In genomic region chr1:134061915-134062314, GRCm38 (mm10) we compare ENCODE assay signal across 8 mouse cellular contexts. TPM values are rescaled to one million over a fixed set of nuclear protein-coding genes. Genes with fewer than 3 reads are reported as not detected.
A peak's percentile ranks its signal among the peaks of the same experiment; 100 is the strongest.
DNase-seq lines count a peak whose midpoint lies in the region; ATAC-seq and TF ChIP-seq lines count a peak whose summit lies in the region.

No protein-coding gene starts in this region.

- ATAC-seq in intestine, embryonic 16.5 days, result no peak
- ATAC-seq in neural tube, embryonic 12.5 days (ENCODE audit: low FRiP score, low read depth), result no peak

- H3K27ac ChIP-seq in layer of hippocampus, adult 2 months, result peak overlapping the region; percentile 99
- peak overlapping the region; percentile 94 for H3K27ac ChIP-seq in forebrain, embryonic 10.5 days
- H3K27ac ChIP-seq in intestine, embryonic 16.5 days (ENCODE audit: low read length), result peak overlapping the region; percentile 98
- H3K27ac ChIP-seq in neural tube, embryonic 12.5 days, result peak overlapping the region; percentile 95

- no peaks in the 10 kb centered on the region for H3K27me3 ChIP-seq in forebrain, embryonic 10.5 days (ENCODE audit: poor library complexity, severe bottlenecking)
- H3K27me3 ChIP-seq in intestine, embryonic 16.5 days (replicated peaks; ENCODE audit: control insufficient read depth, insufficient read depth, low read length), result no peaks in the 10 kb centered on the region
- H3K27me3 ChIP-seq in neural tube, embryonic 12.5 days (replicated peaks), result no peaks in the 10 kb centered on the region

- no peaks in the 10 kb centered on the region for H3K9me3 ChIP-seq in forebrain, embryonic 10.5 days
- no peaks in the 10 kb centered on the region for H3K9me3 ChIP-seq in intestine, embryonic 16.5 days (ENCODE audit: control insufficient read depth, low read length)
- H3K9me3 ChIP-seq in neural tube, embryonic 12.5 days, result no peaks in the 10 kb centered on the region

- H3K4me1 ChIP-seq in forebrain, embryonic 10.5 days, result peaks cover 82% of the 10 kb centered on the region
- H3K4me1 ChIP-seq in intestine, embryonic 16.5 days (ENCODE audit: control insufficient read depth, insufficient read depth, low read length), result peaks cover 68% of the 10 kb centered on the region
- peaks cover 77% of the 10 kb centered on the region for H3K4me1 ChIP-seq in neural tube, embryonic 12.5 days

- no peaks in the 10 kb centered on the region for H3K36me3 ChIP-seq in forebrain, embryonic 10.5 days (replicated peaks)
- no peaks in the 10 kb centered on the region for H3K36me3 ChIP-seq in intestine, embryonic 16.5 days (ENCODE audit: control insufficient read depth, insufficient read depth, low read length)
- no peaks in the 10 kb centered on the region for H3K36me3 ChIP-seq in neural tube, embryonic 12.5 days

- no peak overlapping the region for H3K4me3 ChIP-seq in layer of hippocampus, adult 2 months
- peak overlapping the region; percentile 52 for H3K4me3 ChIP-seq in forebrain, embryonic 10.5 days
- H3K4me3 ChIP-seq in intestine, embryonic 16.5 days (ENCODE audit: low read length), result no peak overlapping the region
- H3K4me3 ChIP-seq in neural tube, embryonic 12.5 days, result no peak overlapping the region

- H3K4me2 ChIP-seq in intestine, embryonic 16.5 days (ENCODE audit: low read depth, low read length), result peak overlapping the region; percentile 85; the same call in 1 of the 2 replicates
- peak overlapping the region; percentile 70 for H3K4me2 ChIP-seq in neural tube, embryonic 12.5 days (replicated peaks)

- WGBS in forebrain, embryonic 10.5 days, result 30% methylated on average over 3 of the region's 3 CpGs
- 69% methylated on average over 3 of the region's 3 CpGs for WGBS in intestine, embryonic 16.5 days
- WGBS in neural tube, embryonic 12.5 days, result 36% methylated on average over 3 of the region's 3 CpGs

- no peak for DNase-seq in layer of hippocampus, adult 2 months (ENCODE audit: low spot score in 2 of 2)
- no peak for DNase-seq in layer of hippocampus, postnatal 10 days (ENCODE audit: low spot score in 2 of 2)
- DNase-seq in forebrain, embryonic 10.5 days (ENCODE audit: extremely low spot score, low spot score), result peak; percentile 25
- DNase-seq in cerebellum, adult 9-11 months, result no peak
- no peak for DNase-seq in gastrocnemius, postnatal 14 days
- no peak for DNase-seq in frontal cortex, postnatal 10 days (ENCODE audit: low spot score in 2 of 2)

- 0 out of 2 replicates have a peak overlapping the region, but pooled peaks have one; percentile 4 for H3K9ac ChIP-seq in intestine, embryonic 16.5 days (ENCODE audit: low read depth, low read length)
- H3K9ac ChIP-seq in neural tube, embryonic 12.5 days, result 0 out of 2 replicates have a peak overlapping the region, but pooled peaks have one; percentile 54

- intact Hi-C loops in gastrocnemius, postnatal 14 days (cut with DNase I; ENCODE audit: low total_unique reads), result no loop called here

- TF ChIP-seq CTCF in layer of hippocampus, adult 2 months (conservative IDR thresholded peaks at IDR 0.05), result no peak

RNA-seq across cellular contexts. Expression of gene Btg2, which starts 17.0 kb away (rescaled TPM):
- total RNA-seq in layer of hippocampus, adult 2 months (2021), result 10 to 100 TPM; 17.2 to 22.0 TPM
- 10 to 100 TPM; 13.1 to 14.3 TPM for total RNA-seq in layer of hippocampus, postnatal 10 days (2021)
- 64.6 and 68.6 TPM in 2 replicates for polyA plus RNA-seq in forebrain, embryonic 10.5 days (2016; fragmentation: Nextera tagmentation; extraction: Ambion mirVana)
- polyA plus RNA-seq in intestine, embryonic 16.5 days (2015; fragmentation: Nextera tagmentation; extraction: Ambion mirVana), result 42.9 and 43.2 TPM in 2 replicates
- 114 and 120 TPM in 2 replicates for polyA plus RNA-seq in neural tube, embryonic 12.5 days (2016; fragmentation: Nextera tagmentation; extraction: Ambion mirVana)
- 10 to 100 TPM; 19.7 to 44.2 TPM for total RNA-seq in gastrocnemius, postnatal 14 days (2021)

RNA-seq across cellular contexts. Expression of gene Fmod, which starts 24.9 kb away (rescaled TPM):
- total RNA-seq in layer of hippocampus, adult 2 months (2021), result 1 to 10 TPM; 6.0 to 7.4 TPM
- total RNA-seq in layer of hippocampus, postnatal 10 days (2021), result 1 to 10 TPM; 5.3 to 9.5 TPM
- 1.3 TPM in 2 replicates for polyA plus RNA-seq in forebrain, embryonic 10.5 days (2016; fragmentation: Nextera tagmentation; extraction: Ambion mirVana)
- polyA plus RNA-seq in intestine, embryonic 16.5 days (2015; fragmentation: Nextera tagmentation; extraction: Ambion mirVana), result 8.7 and 8.8 TPM in 2 replicates
- 16.8 and 20.5 TPM in 2 replicates for polyA plus RNA-seq in neural tube, embryonic 12.5 days (2016; fragmentation: Nextera tagmentation; extraction: Ambion mirVana)
- 100 to 1,000 TPM; 197 to 203 TPM for total RNA-seq in gastrocnemius, postnatal 14 days (2021)

RNA-seq across cellular contexts. Expression of gene Chit1, which starts 49.1 kb away (rescaled TPM):
- under 1 TPM in 1 of 2 experiments, not detected in 1; 0.20 TPM for total RNA-seq in layer of hippocampus, adult 2 months (2021)
- under 1 TPM; 0.51 to 0.53 TPM for total RNA-seq in layer of hippocampus, postnatal 10 days (2021)
- not detected in 2 replicates for polyA plus RNA-seq in forebrain, embryonic 10.5 days (2016; fragmentation: Nextera tagmentation; extraction: Ambion mirVana)
- polyA plus RNA-seq in intestine, embryonic 16.5 days (2015; fragmentation: Nextera tagmentation; extraction: Ambion mirVana), result not detected in 2 replicates
- polyA plus RNA-seq in neural tube, embryonic 12.5 days (2016; fragmentation: Nextera tagmentation; extraction: Ambion mirVana), result 0.15 and 0.38 TPM in 2 replicates
- total RNA-seq in gastrocnemius, postnatal 14 days (2021), result not detected

Comparison
In these comparisons a context has a peak if more than half of its experiments do, and no peak if none do; other contexts are left out.
1. RNA of gene Fmod, which starts 24.9 kb away (total RNA-seq): 197 to 203 TPM in gastrocnemius, postnatal 14 days; 5.3 to 9.5 TPM in layer of hippocampus, postnatal 10 days and 6.0 to 7.4 TPM in layer of hippocampus, adult 2 months; every median in the first group is over 10 times any median in the second.
2. Peak in every context shown above with its lines, with median percentiles within 50 percentile points of each other: H3K27ac ChIP-seq.